Mouse (Mus musculus) cerebellum, adult 2 months (tissue): Measurements from ENCODE around the gene Sox5. TPM values are rescaled to one million over a fixed set of nuclear protein-coding genes. Genes with fewer than 3 reads are reported as not detected.

ENCODE experiments used
- DNase-seq, 2 experiments: peaks; one replicate each; pipeline ENCODE4 v3.0.0; 2021
- H3K27ac ChIP-seq: fragments of 200-500 bp; 2 replicates; pipeline ENCODE4 v1.5.1; 2012; ENCODE audit warnings: low read length, control low read depth, inconsistent platforms; ENCODE audit not compliant: insufficient read depth
- H3K27me3 ChIP-seq: fragments of 200-500 bp; 2 replicates; pipeline ENCODE4 v1.6.1; 2012; ENCODE audit warnings: inconsistent platforms, mild to moderate bottlenecking, low read length, moderate library complexity; ENCODE audit not compliant: control insufficient read depth, insufficient read depth
- H3K4me1 ChIP-seq: fragments of 200-500 bp; 2 replicates; pipeline ENCODE4 v1.6.1; 2011; ENCODE audit warnings: low read length; ENCODE audit not compliant: control insufficient read depth, insufficient read depth
- H3K4me3 ChIP-seq: fragments of 200-500 bp; replicated peaks from 2 replicates; pipeline ENCODE3; 2011; ENCODE audit warnings: mild to moderate bottlenecking, low read depth, low read length, control low read depth; ENCODE audit not compliant: insufficient read depth
- CTCF ChIP-seq: fragments of 200-500 bp; IDR thresholded peaks from 2 replicates; pipeline ENCODE4 v1.5.1; 2011; ENCODE audit warnings: low read depth, mild to moderate bottlenecking, control low read depth, low read length, moderate library complexity, borderline replicate concordance; ENCODE audit not compliant: insufficient read depth
- POLR2A ChIP-seq: fragments of 200-500 bp; IDR thresholded peaks from 2 replicates; pipeline ENCODE4 v1.6.1; 2011; ENCODE audit warnings: low read length, control low read depth, borderline replicate concordance; ENCODE audit not compliant: insufficient read depth
- WGBS: fragments of 180-500 bp; shearing (Covaris S2); methylation state at CpG from one replicate; pipeline ENCODE4 v1.1.7; 2018; 5-methylcytosine and 5-hydroxymethylcytosine counted together
- polyA plus RNA-seq: library from polyadenylated mRNA; depleted of rRNA; stranded (reverse); fragments of >200 nt; gene quantifications from 2 replicates; pipeline ENCODE4 v1.2.3, GENCODE M21; 2012

The Sox5 gene
- polyA plus RNA-seq, 1 experiment: 13.3 TPM

GRCm38 (mm10) chr6:144170541-144170940 is 611.2 kb downstream of the Sox5 start:
- no peak for TF ChIP-seq POLR2A
- TF ChIP-seq CTCF: no peak
- Histone ChIP-seq H3K4me1 (peaks cover 5% of the 10 kb centered on the region; the same call in 1 of the 2 replicates), H3K27ac (no peak overlapping the region), H3K4me3 (no peak overlapping the region), H3K27me3 (no peaks in the 10 kb centered on the region)
- 85% methylated on average over 4 of the region's 4 CpGs for WGBS
- no peak for DNase-seq

GRCm38 (mm10) chr6:144169791-144170190 is 612.0 kb downstream of the Sox5 start:
- TF ChIP-seq POLR2A: no peak
- TF ChIP-seq CTCF: no peak
- DNase-seq: no peak

GRCm38 (mm10) chr6:144168696-144169476 is 612.9 kb downstream of the Sox5 start:
- no peak for DNase-seq
- TF ChIP-seq POLR2A (no peak), CTCF (no peak)
- no peak overlapping the region for H3K4me3 ChIP-seq
- H3K4me1 ChIP-seq: peaks cover 5% of the 10 kb centered on the region; the same call in 1 of the 2 replicates
- no peak overlapping the region for H3K27ac ChIP-seq
- no peaks in the 10 kb centered on the region for H3K27me3 ChIP-seq
- WGBS: 64% methylated on average over 12 of the region's 12 CpGs

More at GRCm38 (mm10) chr6:144169791-144170190, 612.0 kb downstream of the Sox5 start:
- peaks cover 5% of the 10 kb centered on the region; the same call in 1 of the 2 replicates for H3K4me1 ChIP-seq
- H3K4me3 ChIP-seq: no peak overlapping the region
- H3K27ac ChIP-seq: no peak overlapping the region
- H3K27me3 ChIP-seq: no peaks in the 10 kb centered on the region
- 73% methylated on average over 4 of the region's 4 CpGs for WGBS

- peaks cover 5% of the 10 kb centered on the region; the same call in 1 of the 2 replicates for H3K4me1 ChIP-seq
- no peak for DNase-seq
- no peak overlapping the region for H3K4me3 ChIP-seq
- TF ChIP-seq CTCF (no peak), POLR2A (no peak)
- no peak overlapping the region for H3K27ac ChIP-seq
- no peaks in the 10 kb centered on the region for H3K27me3 ChIP-seq
- 98% methylated on average over 7 of the region's 7 CpGs for WGBS
Observed at GRCm38 (mm10) chr6:144167058-144167457, 614.7 kb downstream of the Sox5 start.

GRCm38 (mm10) chr6:144166651-144167050 is 615.1 kb downstream of the Sox5 start:
- H3K4me1 ChIP-seq: peaks cover 5% of the 10 kb centered on the region; the same call in 1 of the 2 replicates
- H3K27me3 ChIP-seq: no peaks in the 10 kb centered on the region
- no peak overlapping the region for H3K4me3 ChIP-seq
- DNase-seq: no peak
- TF ChIP-seq CTCF (no peak), POLR2A (no peak)
- no peak overlapping the region for H3K27ac ChIP-seq
- 83% methylated on average over 8 of the region's 8 CpGs for WGBS

GRCm38 (mm10) chr6:144166104-144166503 is 615.7 kb downstream of the Sox5 start:
- Histone ChIP-seq H3K4me3 (no peak overlapping the region), H3K27me3 (no peaks in the 10 kb centered on the region), H3K27ac (no peak overlapping the region), H3K4me1 (peaks cover 5% of the 10 kb centered on the region; the same call in 1 of the 2 replicates)
- 37% methylated on average over 8 of the region's 8 CpGs for WGBS
- no peak for TF ChIP-seq POLR2A
- no peak for TF ChIP-seq CTCF
- peak in 1 of 2 experiments; percentile 11 for DNase-seq

GRCm38 (mm10) chr6:144163501-144163900 is 618.3 kb downstream of the Sox5 start:
- Histone ChIP-seq H3K27ac (no peak overlapping the region), H3K4me1 (peaks cover 2% of the 10 kb centered on the region; the same call in 1 of the 2 replicates), H3K27me3 (no peaks in the 10 kb centered on the region), H3K4me3 (no peak overlapping the region)
- TF ChIP-seq POLR2A: no peak
- TF ChIP-seq CTCF: no peak
- DNase-seq: no peak
- WGBS: 87% methylated on average over 9 of the region's 9 CpGs

GRCm38 (mm10) chr6:144158637-144159036 is 623.1 kb downstream of the Sox5 start:
- H3K4me3 ChIP-seq: no peak overlapping the region
- TF ChIP-seq CTCF (no peak), POLR2A (no peak)
- 96% methylated on average over 12 of the region's 12 CpGs for WGBS
- no peaks in the 10 kb centered on the region for H3K4me1 ChIP-seq
- H3K27ac ChIP-seq: no peak overlapping the region
- H3K27me3 ChIP-seq: no peaks in the 10 kb centered on the region
- DNase-seq: no peak
